Mouse (Mus musculus): Measurements from ENCODE around the gene Rnf115. TPM values are rescaled to one million over a fixed set of nuclear protein-coding genes. Genes with fewer than 3 reads are reported as not detected.
"Not testable (repeated sequence)": the region's sequence is repeated elsewhere in the genome, so short reads cannot be mapped to it uniquely, and the experiment has no call there.

The Rnf115 gene
- total RNA-seq (2021): 10 to 100 TPM; 59.6 to 60.9 TPM
- long read RNA-seq, experiment 1, transcript Rnf115-201 (9 exons, 2,209 nt): major isoform, 56 of 74 reads
- long read RNA-seq, experiment 1, partial matches to known transcripts: 6 of 74 reads
- long read RNA-seq, experiment 1, other reads (novel, unspliced or antisense): 12 of 74 reads
- long read RNA-seq, experiment 2, transcript Rnf115-201 (9 exons, 2,209 nt): major isoform, 80 of 86 reads
- long read RNA-seq, experiment 2, partial matches to known transcripts: 1 of 86 reads
- long read RNA-seq, experiment 2, other reads (novel, unspliced or antisense): 5 of 86 reads

- DNase-seq (ENCODE audit: low spot score in 2 of 2): peak; percentile 91 to 95
These were observed at the start of gene Rnf115, which contains the start of gene Polr3c for GRCm38 (mm10) chr3:96727343-96727827. Rnf115 (plus strand) TSS chr3:96727664. Polr3c (minus strand) TSS chr3:96727628.

DNA sequence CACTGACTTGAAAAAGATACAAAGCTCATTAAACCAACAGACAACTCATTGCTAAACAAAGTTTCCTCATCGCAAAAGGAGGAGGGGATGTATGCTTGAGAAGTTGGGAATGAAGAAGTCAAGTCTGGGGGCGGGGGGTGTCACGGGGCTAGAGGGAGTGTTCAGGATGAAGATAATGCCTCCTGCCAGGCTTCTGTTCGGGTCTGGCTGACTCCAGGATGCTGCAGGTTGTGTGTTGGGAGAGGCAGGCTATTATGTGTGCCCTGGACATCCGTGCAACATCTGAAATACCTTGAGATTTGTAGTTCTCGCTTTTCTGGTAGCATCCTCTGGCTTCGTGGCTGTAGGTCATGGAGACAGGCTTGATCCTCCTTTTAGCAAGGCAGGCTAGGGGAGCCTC lies 49.0 kb upstream of the Rnf115 start:
- DNase-seq (ENCODE audit: low spot score in 2 of 2): no peak

- DNase-seq (ENCODE audit: low spot score in 2 of 2): no peak
These were observed 48.2 kb upstream of the Rnf115 start for GRCm38 (mm10) chr3:96679159-96679674.

- DNase-seq (ENCODE audit: low spot score in 2 of 2): no peak
These were observed 47.1 kb upstream of the Rnf115 start for GRCm38 (mm10) chr3:96680269-96680956.

DNA sequence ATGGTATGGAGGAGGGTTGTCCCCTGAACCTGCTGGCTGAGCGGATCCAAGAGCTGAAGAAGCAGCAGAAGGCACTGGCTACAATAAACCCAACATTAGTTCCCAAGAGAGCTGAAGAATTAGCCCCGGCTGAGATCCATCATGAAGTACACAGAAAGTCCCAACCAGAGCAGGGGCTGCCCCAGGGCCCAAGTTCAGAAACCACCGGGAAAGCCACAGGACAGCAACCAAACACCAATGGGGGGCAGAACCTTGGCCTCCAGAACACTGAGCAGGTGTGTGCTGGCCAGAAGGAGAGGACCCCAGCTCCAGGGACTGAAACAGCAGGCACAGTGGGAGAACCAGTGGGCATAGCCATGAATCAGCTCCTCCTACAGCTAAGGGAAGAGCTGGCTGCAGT lies 44.0 kb upstream of the Rnf115 start:
- no peak for DNase-seq (ENCODE audit: low spot score in 2 of 2)

GRCm38 (mm10) chr3:96684151-96684821 lies 43.2 kb upstream of the Rnf115 start:
- DNase-seq (ENCODE audit: low spot score in 2 of 2): no peak

DNA sequence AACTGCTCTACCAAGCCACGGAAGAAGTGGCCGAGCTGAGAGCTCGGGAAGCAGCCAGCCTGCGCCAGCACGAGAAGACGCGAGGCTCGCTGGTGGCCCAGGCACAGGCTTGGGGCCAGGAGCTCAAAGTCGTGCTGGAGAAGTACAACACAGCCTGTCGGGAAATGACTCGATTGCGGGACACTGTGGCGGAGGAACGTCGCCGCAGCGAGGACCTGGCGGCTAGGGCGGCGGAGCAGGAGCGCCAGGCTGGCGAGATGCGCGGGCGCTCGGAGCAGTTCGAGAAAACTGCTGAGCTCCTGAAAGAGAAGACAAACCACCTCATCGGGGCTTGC lies 42.7 kb upstream of the Rnf115 start:
- DNase-seq (ENCODE audit: low spot score in 2 of 2): no peak

- DNase-seq (ENCODE audit: low spot score in 2 of 2): not testable (repeated sequence)
These were observed 41.4 kb upstream of the Rnf115 start for GRCm38 (mm10) chr3:96686057-96686456.

- no peak for DNase-seq (ENCODE audit: low spot score in 2 of 2)
These were observed 38.6 kb upstream of the Rnf115 start for GRCm38 (mm10) chr3:96688854-96689253.

GRCm38 (mm10) chr3:96690298-96690697 lies 37.2 kb upstream of the Rnf115 start:
- no peak for DNase-seq (ENCODE audit: low spot score in 2 of 2)

DNA sequence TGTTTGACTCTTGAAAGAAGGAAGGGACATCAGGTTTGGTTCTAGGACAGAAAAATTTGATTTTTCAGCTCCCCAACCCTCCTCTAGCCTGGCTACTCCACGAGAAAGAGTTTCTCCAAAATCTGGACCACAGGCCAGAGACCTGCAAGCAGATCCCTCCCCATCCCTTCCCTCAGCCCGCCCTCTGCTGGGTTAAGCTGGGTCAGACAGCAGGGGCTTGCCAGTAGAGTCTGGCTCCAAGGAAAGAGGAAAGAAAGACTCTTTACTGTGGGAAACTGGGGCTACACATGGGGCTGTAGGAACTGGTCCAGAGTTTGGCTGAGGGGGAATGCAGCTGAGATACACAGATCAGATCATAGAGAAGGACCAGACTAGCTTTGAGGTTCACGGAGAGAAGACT lies 35.0 kb upstream of the Rnf115 start:
- DNase-seq (ENCODE audit: low spot score in 2 of 2): no peak

DNA sequence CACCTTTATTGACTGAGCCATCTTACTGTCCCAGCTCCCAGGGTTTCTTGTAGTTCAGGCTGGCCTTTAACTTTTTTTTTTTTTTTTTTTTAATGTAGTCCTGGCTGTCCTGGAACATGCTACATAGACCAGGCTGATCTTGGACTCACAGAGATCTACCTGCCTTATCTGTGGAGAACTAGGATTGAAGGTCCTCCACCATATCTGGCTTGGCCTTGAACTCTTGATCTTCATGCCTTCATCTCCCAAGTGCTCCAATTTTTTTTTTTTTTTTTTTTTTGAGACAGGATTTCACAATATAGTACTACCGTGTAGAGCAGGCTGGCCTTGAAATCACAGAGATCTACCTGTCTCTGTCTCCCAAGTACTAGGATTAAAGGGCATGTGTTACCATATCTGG lies 33.9 kb upstream of the Rnf115 start:
- no peak for DNase-seq (ENCODE audit: low spot score in 2 of 2)

GRCm38 (mm10) chr3:96696198-96696765 lies 31.2 kb upstream of the Rnf115 start, which contains the start of gene Pias3:
Pias3 (plus strand) TSS chr3:96696384.
- DNase-seq (ENCODE audit: low spot score in 2 of 2): peak; percentile 59 to 62

DNA sequence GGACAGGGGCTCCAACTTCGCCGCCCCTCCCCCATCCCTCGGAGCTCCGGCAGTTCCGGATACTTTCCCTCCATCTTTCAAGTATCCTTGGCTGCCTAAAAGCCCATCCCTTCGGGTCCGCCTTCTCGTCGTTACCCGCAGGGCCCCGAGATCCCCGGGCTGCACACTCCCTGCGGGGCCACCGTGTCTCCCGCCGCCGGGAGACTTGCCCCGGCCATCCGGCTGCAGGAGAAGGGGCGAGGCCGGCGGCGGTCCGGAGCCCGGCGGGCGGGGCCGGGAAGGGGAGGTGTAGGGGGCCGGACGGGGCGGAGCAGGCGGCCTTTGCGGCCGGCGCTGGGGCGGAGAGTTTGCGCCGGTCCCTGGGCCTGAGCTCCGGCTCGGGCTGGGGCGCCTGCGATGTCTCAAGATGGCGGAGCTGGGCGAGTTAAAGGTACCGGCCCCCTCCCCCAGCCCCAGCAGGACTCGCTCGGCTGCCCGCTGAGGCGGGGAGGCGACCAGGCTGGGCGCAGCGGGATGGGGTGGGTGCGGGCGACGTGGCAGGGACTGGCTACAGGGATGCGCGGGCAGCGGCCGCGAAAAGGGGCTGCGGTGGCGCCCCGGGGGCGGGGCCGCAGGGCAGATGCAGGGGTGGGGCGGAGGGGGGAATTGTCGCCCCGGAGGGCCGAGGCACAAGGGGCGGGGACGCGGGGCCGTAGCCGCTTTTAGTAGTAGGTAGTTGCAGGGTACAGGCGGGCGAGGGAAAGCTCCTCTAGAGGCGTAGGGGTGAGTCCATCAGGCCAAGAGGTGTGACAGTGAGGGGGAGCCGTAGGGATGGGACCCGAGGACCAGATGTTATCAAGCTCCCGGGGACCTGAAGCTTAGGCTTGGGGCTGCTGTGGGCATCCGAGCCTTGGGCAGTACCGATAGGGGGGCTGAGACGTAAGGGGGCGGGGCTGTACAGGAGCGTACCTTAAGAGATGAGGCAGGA lies 30.4 kb upstream of the Rnf115 start:
- DNase-seq (ENCODE audit: low spot score in 2 of 2): peak; percentile 79 to 81

DNA sequence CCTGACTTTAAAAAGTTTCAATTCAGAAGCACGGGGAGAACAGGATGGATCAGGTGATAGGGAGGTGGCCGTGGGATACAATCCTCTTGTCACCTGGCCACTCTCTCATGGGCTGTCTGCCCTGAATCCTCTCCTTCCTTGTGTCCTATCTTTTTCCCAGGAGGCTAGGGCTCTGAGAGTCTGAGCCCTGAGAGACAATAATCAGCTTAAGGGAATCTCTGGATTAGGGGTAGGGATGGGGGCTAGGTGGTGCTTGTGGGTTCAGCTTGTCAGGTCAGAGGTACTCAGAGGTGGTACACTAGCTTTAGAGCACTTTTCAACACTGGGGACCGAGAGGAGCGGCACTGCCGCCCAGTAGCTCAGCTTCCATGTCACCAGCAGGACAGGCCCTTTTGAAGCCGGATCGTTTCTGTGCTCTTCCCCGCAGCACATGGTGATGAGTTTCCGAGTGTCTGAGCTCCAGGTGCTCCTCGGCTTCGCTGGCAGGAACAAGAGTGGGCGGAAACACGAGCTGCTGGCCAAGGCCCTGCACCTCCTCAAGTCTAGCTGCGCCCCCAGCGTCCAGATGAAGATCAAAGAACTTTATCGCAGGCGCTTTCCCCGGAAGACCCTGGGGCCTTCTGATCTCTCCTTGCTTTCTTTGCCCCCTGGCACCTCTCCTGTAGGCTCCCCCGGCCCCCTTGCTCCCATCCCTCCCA lies 28.3 kb upstream of the Rnf115 start:
- DNase-seq (ENCODE audit: low spot score in 2 of 2): no peak

DNA sequence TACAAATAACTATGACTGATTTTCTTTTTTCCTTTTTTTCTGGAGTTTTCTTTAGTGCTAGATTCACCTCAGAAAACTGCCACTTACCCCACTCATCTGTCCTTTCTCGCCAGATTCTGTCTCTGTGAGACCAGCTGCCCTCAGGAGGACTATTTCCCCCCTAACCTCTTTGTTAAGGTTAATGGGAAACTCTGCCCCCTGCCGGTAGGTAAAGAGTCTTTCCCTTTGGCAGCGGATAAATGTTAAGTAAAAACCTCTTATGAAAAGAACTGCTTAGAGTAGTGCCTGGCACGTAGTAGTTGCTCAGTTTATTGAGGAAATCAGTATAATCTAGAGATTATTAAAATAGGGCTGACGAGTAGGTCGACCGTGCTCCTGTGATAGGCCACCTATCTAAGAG lies 27.1 kb upstream of the Rnf115 start:
- DNase-seq (ENCODE audit: low spot score in 2 of 2): no peak

DNA sequence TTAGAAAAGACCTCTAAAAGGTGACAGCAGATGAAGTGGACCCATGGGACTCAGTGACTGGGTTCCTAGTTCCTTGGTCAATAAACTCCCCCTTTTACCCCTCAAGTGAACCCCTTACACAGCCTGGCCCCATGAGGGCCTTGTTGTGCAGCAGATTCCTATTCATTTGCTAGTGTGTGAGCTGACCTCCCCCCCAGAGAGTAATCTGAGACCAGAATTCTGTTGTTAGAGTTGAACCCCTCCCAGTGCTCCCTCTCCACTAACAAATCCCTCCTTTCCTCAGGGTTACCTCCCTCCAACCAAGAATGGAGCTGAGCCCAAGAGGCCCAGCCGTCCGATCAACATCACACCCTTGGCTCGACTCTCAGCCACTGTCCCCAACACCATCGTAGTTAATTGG lies 26.5 kb upstream of the Rnf115 start:
- no peak for DNase-seq (ENCODE audit: low spot score in 2 of 2)

DNA sequence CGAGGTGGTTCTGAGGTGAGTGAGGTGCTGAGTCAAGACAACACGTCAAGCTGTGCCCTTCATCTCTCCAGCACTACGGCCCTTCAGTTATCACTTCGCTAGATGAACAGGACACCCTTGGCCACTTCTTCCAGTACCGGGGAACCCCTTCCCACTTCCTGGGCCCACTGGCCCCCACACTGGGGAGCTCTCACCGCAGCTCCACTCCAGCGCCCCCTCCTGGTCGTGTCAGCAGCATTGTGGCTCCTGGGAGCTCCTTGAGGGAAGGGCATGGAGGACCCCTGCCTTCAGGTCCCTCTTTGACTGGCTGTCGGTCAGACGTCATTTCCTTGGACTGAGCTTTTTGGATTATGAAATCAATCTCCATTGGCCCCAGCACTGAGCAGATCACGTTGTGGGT lies 22.7 kb upstream of the Rnf115 start:
- DNase-seq (ENCODE audit: low spot score in 2 of 2): no peak

GRCm38 (mm10) chr3:96706217-96706616 lies 21.2 kb upstream of the Rnf115 start:
- DNase-seq (ENCODE audit: low spot score in 2 of 2): no peak

- DNase-seq (ENCODE audit: low spot score in 2 of 2): no peak
These were observed 20.5 kb upstream of the Rnf115 start for GRCm38 (mm10) chr3:96706984-96707383.

Measured in layer of hippocampus, postnatal 14 days (tissue).